Mouse (Mus musculus): ENCODE results near the gene Pcyt1a.

GRCm38 (mm10) chr16:32427506-32427905 lies 3.2 kb upstream of the Pcyt1a start:
- no peak for TF ChIP-seq CTCF (IDR thresholded peaks at IDR 0.05; ENCODE audit: borderline replicate concordance, insufficient read depth, low read depth, low read length)
- no peak for TF ChIP-seq POLR2A (IDR thresholded peaks at IDR 0.05; ENCODE audit: borderline replicate concordance, insufficient read depth, low read length)
